Mouse (Mus musculus): ENCODE measurements at regions not wholly inside any gene's neighbourhood (a gene's known extent, or its start where the extent isn't known, plus 50 kb on each side); places are given as distances from the start of the nearest gene placed in this dataset.

GRCm38 (mm10) chr13:45253221-45253620 lies 136.3 kb upstream of the Mylip start:
- ATAC-seq (ENCODE audit: low read depth), result no peak
- Histone ChIP-seq H3K4me3 (ENCODE audit: low read depth, low read length) (no peak overlapping the region), H3K36me3 (ENCODE audit: control insufficient read depth, insufficient read depth) (no peaks in the 10 kb centered on the region), H3K27ac (ENCODE audit: low read length) (no peak overlapping the region), H3K9me3 (replicated peaks; ENCODE audit: control insufficient read depth, low read length) (no peaks in the 10 kb centered on the region), H3K4me1 (ENCODE audit: control insufficient read depth, low read depth, low read length) (no peaks in the 10 kb centered on the region), H3K27me3 (ENCODE audit: control insufficient read depth, insufficient read depth, low read depth, low read length) (peaks cover 53% of the 10 kb centered on the region), H3K4me2 (ENCODE audit: low read depth, low read length) (no peak overlapping the region), H3K9ac (ENCODE audit: low read depth, low read length) (no peak overlapping the region)
- 32% methylated on average over 2 of the region's 2 CpGs for WGBS (ENCODE audit: insufficient replicate concordance)

- Histone ChIP-seq H3K27ac (ENCODE audit: low read length) (no peak overlapping the region), H3K4me3 (ENCODE audit: low read depth, low read length) (no peak overlapping the region), H3K27me3 (ENCODE audit: control insufficient read depth, insufficient read depth, low read depth, low read length) (peaks cover 39% of the 10 kb centered on the region), H3K36me3 (ENCODE audit: control insufficient read depth, insufficient read depth) (no peaks in the 10 kb centered on the region), H3K4me2 (ENCODE audit: low read depth, low read length) (no peak overlapping the region), H3K9me3 (replicated peaks; ENCODE audit: control insufficient read depth, low read length) (no peaks in the 10 kb centered on the region), H3K4me1 (ENCODE audit: control insufficient read depth, low read depth, low read length) (no peaks in the 10 kb centered on the region), H3K9ac (ENCODE audit: low read depth, low read length) (no peak overlapping the region)
- ATAC-seq (ENCODE audit: low read depth), result no peak
- WGBS (ENCODE audit: insufficient replicate concordance), result 61% methylated on average over 6 of the region's 6 CpGs
These were observed 134.3 kb upstream of the Mylip start for GRCm38 (mm10) chr13:45255277-45255676.

- no peak overlapping the region for H3K27ac ChIP-seq (ENCODE audit: low read length)
- no peaks in the 10 kb centered on the region for H3K4me1 ChIP-seq (ENCODE audit: control insufficient read depth, low read depth, low read length)
- no peak overlapping the region for H3K4me2 ChIP-seq (ENCODE audit: low read depth, low read length)
- no peaks in the 10 kb centered on the region for H3K36me3 ChIP-seq (ENCODE audit: control insufficient read depth, insufficient read depth)
- no peak overlapping the region for H3K4me3 ChIP-seq (ENCODE audit: low read depth, low read length)
- 35% methylated on average over 5 of the region's 5 CpGs for WGBS (ENCODE audit: insufficient replicate concordance)
- H3K27me3 ChIP-seq (ENCODE audit: control insufficient read depth, insufficient read depth, low read depth, low read length), result peaks cover 31% of the 10 kb centered on the region
- H3K9ac ChIP-seq (ENCODE audit: low read depth, low read length), result no peak overlapping the region
- peak; percentile 71 for ATAC-seq (ENCODE audit: low read depth)
- no peaks in the 10 kb centered on the region for H3K9me3 ChIP-seq (replicated peaks; ENCODE audit: control insufficient read depth, low read length)
These were observed 127.5 kb upstream of the Mylip start for GRCm38 (mm10) chr13:45262011-45262410.

GRCm38 (mm10) chr13:45266287-45267064 lies 123.1 kb upstream of the Mylip start:
- H3K4me2 ChIP-seq (ENCODE audit: low read depth, low read length), result no peak overlapping the region
- H3K36me3 ChIP-seq (ENCODE audit: control insufficient read depth, insufficient read depth), result no peaks in the 10 kb centered on the region
- ATAC-seq (ENCODE audit: low read depth), result no peak
- no peak overlapping the region for H3K4me3 ChIP-seq (ENCODE audit: low read depth, low read length)
- H3K9me3 ChIP-seq (replicated peaks; ENCODE audit: control insufficient read depth, low read length), result no peaks in the 10 kb centered on the region
- no peaks in the 10 kb centered on the region for H3K4me1 ChIP-seq (ENCODE audit: control insufficient read depth, low read depth, low read length)
- H3K9ac ChIP-seq (ENCODE audit: low read depth, low read length), result no peak overlapping the region
- peaks cover 50% of the 10 kb centered on the region for H3K27me3 ChIP-seq (ENCODE audit: control insufficient read depth, insufficient read depth, low read depth, low read length)
- 63% methylated on average over 6 of the region's 6 CpGs for WGBS (ENCODE audit: insufficient replicate concordance)
- H3K27ac ChIP-seq (ENCODE audit: low read length), result no peak overlapping the region

GRCm38 (mm10) chr13:45267446-45267845 lies 122.1 kb upstream of the Mylip start:
- H3K4me3 ChIP-seq (ENCODE audit: low read depth, low read length), result no peak overlapping the region
- H3K27ac ChIP-seq (ENCODE audit: low read length), result no peak overlapping the region
- H3K9ac ChIP-seq (ENCODE audit: low read depth, low read length), result no peak overlapping the region
- no peak overlapping the region for H3K4me2 ChIP-seq (ENCODE audit: low read depth, low read length)
- 52% methylated on average over 5 of the region's 5 CpGs for WGBS (ENCODE audit: insufficient replicate concordance)
- H3K36me3 ChIP-seq (ENCODE audit: control insufficient read depth, insufficient read depth), result no peaks in the 10 kb centered on the region
- H3K9me3 ChIP-seq (replicated peaks; ENCODE audit: control insufficient read depth, low read length), result no peaks in the 10 kb centered on the region
- no peaks in the 10 kb centered on the region for H3K4me1 ChIP-seq (ENCODE audit: control insufficient read depth, low read depth, low read length)
- peaks cover 53% of the 10 kb centered on the region for H3K27me3 ChIP-seq (ENCODE audit: control insufficient read depth, insufficient read depth, low read depth, low read length)
- ATAC-seq (ENCODE audit: low read depth), result no peak

- H3K36me3 ChIP-seq (ENCODE audit: control insufficient read depth, insufficient read depth), result no peaks in the 10 kb centered on the region
- H3K4me1 ChIP-seq (ENCODE audit: control insufficient read depth, low read depth, low read length), result no peaks in the 10 kb centered on the region
- no peak overlapping the region for H3K4me2 ChIP-seq (ENCODE audit: low read depth, low read length)
- H3K27ac ChIP-seq (ENCODE audit: low read length), result no peak overlapping the region
- 50% methylated on average over 4 of the region's 4 CpGs for WGBS (ENCODE audit: insufficient replicate concordance)
- H3K27me3 ChIP-seq (ENCODE audit: control insufficient read depth, insufficient read depth, low read depth, low read length), result peaks cover 54% of the 10 kb centered on the region
- no peak for ATAC-seq (ENCODE audit: low read depth)
- H3K9ac ChIP-seq (ENCODE audit: low read depth, low read length), result no peak overlapping the region
- no peak overlapping the region for H3K4me3 ChIP-seq (ENCODE audit: low read depth, low read length)
- H3K9me3 ChIP-seq (replicated peaks; ENCODE audit: control insufficient read depth, low read length), result no peaks in the 10 kb centered on the region
These were observed 121.6 kb upstream of the Mylip start for GRCm38 (mm10) chr13:45267906-45268305.

GRCm38 (mm10) chr13:45274261-45274884 lies 115.2 kb upstream of the Mylip start:
- ATAC-seq (ENCODE audit: low read depth), result no peak
- 36% methylated on average over 8 of the region's 8 CpGs for WGBS (ENCODE audit: insufficient replicate concordance)
- Histone ChIP-seq H3K36me3 (ENCODE audit: control insufficient read depth, insufficient read depth) (no peaks in the 10 kb centered on the region), H3K4me1 (ENCODE audit: control insufficient read depth, low read depth, low read length) (no peaks in the 10 kb centered on the region), H3K27ac (ENCODE audit: low read length) (no peak overlapping the region), H3K4me3 (ENCODE audit: low read depth, low read length) (no peak overlapping the region), H3K9me3 (replicated peaks; ENCODE audit: control insufficient read depth, low read length) (no peaks in the 10 kb centered on the region), H3K9ac (ENCODE audit: low read depth, low read length) (no peak overlapping the region), H3K27me3 (ENCODE audit: control insufficient read depth, insufficient read depth, low read depth, low read length) (peaks cover 58% of the 10 kb centered on the region), H3K4me2 (ENCODE audit: low read depth, low read length) (no peak overlapping the region)

- H3K27me3 ChIP-seq (ENCODE audit: control insufficient read depth, insufficient read depth, low read depth, low read length), result peaks cover 57% of the 10 kb centered on the region
- no peak overlapping the region for H3K9ac ChIP-seq (ENCODE audit: low read depth, low read length)
- H3K27ac ChIP-seq (ENCODE audit: low read length), result no peak overlapping the region
- no peaks in the 10 kb centered on the region for H3K9me3 ChIP-seq (replicated peaks; ENCODE audit: control insufficient read depth, low read length)
- ATAC-seq (ENCODE audit: low read depth), result no peak
- H3K4me3 ChIP-seq (ENCODE audit: low read depth, low read length), result no peak overlapping the region
- 58% methylated on average over 5 of the region's 5 CpGs for WGBS (ENCODE audit: insufficient replicate concordance)
- H3K4me1 ChIP-seq (ENCODE audit: control insufficient read depth, low read depth, low read length), result no peaks in the 10 kb centered on the region
- H3K36me3 ChIP-seq (ENCODE audit: control insufficient read depth, insufficient read depth), result no peaks in the 10 kb centered on the region
- no peak overlapping the region for H3K4me2 ChIP-seq (ENCODE audit: low read depth, low read length)
These were observed 114.2 kb upstream of the Mylip start for GRCm38 (mm10) chr13:45275391-45275790.

GRCm38 (mm10) chr13:45277842-45278416 lies 111.6 kb upstream of the Mylip start:
- no peak overlapping the region for H3K27ac ChIP-seq (ENCODE audit: low read length)
- no peaks in the 10 kb centered on the region for H3K4me1 ChIP-seq (ENCODE audit: control insufficient read depth, low read depth, low read length)
- whole genome bisulfite sequencing (ENCODE audit: insufficient replicate concordance), result 52% methylated on average over 7 of the region's 7 CpGs
- no peak overlapping the region for H3K9ac ChIP-seq (ENCODE audit: low read depth, low read length)
- H3K36me3 ChIP-seq (ENCODE audit: control insufficient read depth, insufficient read depth), result no peaks in the 10 kb centered on the region
- peaks cover 67% of the 10 kb centered on the region for H3K27me3 ChIP-seq (ENCODE audit: control insufficient read depth, insufficient read depth, low read depth, low read length)
- H3K4me2 ChIP-seq (ENCODE audit: low read depth, low read length), result no peak overlapping the region
- no peak overlapping the region for H3K4me3 ChIP-seq (ENCODE audit: low read depth, low read length)
- no peaks in the 10 kb centered on the region for H3K9me3 ChIP-seq (replicated peaks; ENCODE audit: control insufficient read depth, low read length)
- ATAC-seq (ENCODE audit: low read depth), result no peak
